Mouse (Mus musculus) cerebellum, adult 9-10 months (tissue): ENCODE data around the gene Clec2h.
A peak's percentile ranks its signal among the peaks of the same experiment; 100 is the strongest.
"Not testable (repeated sequence)": the region's sequence is repeated elsewhere in the genome, so short reads cannot be mapped to it uniquely, and the experiment has no call there.

Experiments
- DNase-seq: peaks from one replicate; pipeline ENCODE4 v3.0.0; 2022

Clec2h gene

DNA sequence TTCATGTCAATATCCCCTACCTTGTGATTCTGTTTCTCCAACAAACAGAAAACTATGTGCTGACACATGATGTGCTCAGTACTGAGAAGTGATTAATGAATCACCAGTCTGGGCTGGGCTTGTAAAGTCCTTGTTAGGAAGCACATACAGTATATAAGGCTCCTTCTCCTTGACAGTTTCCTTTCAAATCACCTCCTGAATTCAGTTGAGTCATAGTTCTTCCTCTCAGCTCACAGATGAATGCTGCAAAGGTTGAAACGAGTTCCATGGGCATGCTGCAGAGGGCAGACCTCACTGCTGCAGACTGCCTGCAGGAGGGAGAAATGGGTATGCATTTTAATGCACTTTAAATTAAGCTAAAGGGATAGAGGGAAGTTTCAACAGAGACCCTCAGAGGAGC, at the start of gene Clec2h:
Gene Clec2h (plus strand): TSS at position 180 of the 400 bp plus-strand sequence.
- no peak for DNase-seq

DNA sequence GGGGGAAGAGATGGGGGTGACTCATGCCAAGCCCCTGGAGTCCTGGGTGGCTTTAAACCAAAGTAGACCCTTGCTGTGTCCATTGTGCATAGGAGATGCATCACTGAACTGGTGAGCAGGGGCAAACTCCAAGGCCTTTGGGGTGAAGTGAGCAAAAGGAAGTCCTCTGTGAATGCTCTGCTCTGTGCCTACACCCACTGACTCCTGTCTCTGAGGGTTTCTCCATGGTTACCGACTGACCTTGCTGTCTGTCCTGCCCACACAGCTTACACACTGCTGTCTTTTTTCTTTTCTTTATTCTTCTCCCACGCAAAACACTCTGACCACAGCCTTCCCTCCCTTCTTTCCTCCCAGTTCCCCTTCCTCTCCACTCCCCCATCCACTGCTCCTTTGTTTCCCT, 39.5 kb upstream of the Clec2h start:
- no peak for DNase-seq

DNA sequence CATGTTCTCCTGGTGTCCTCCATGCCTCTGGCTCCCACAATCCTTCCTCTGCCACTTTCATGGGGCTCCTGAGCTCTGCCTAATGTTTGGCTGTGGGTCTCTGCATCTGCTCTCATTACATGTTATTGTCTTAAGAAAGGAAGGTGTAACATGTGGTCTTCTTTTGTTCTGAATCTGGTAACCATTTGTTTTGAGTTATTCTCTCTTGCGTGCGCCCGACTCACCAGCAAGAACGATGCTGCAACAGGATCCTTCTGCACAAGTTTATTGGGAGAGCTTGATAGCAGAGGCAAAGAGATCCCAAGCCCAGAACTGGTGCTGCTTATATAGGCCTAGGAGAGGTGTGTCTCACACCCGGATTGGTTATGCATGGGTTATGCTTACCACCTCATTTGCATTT, 38.8 kb upstream of the Clec2h start, which contains the start of gene Klrb1a:
Gene Klrb1a (minus strand): TSS at position 101 of the 400 bp plus-strand sequence.
- not testable (repeated sequence) for DNase-seq

DNA sequence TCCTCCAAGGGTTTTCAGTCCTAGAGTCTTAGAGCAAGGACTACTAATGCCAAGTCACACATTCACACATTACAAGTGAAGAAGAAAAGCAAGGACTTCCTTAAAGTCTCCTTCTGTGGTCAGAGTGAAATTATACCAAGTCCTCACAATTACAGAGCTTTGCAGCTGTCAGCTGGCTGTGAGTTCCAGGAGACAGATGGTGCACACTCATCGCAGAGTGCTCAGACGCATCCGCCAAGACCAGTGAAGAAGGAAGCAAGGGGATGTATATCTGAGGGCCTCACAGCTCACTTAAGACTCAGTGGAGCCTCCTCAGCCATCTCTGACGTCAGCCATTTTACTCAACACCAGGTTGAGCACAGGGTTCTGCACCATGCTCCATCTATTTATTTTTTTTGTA, 37.8 kb upstream of the Clec2h start:
- no peak for DNase-seq

DNA sequence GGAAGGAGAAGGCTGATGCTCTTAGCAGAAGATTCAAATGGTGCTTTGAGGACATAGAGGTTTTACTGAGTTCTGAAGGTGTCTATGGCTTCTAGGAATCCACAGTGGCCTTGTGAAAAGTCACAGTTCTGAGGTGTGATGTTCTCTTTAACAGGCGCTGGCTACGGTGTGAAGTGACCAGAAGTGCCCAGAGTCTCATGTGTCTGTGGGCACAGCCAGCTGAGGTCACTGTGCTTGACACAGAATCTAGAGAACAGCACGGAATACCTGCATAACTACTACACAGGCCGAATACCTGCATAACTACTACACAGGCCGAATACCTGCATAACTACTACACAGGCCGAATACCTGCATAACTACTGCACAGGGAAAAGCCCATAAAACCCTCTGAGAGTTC, 36.9 kb upstream of the Clec2h start:
- not testable (repeated sequence) for DNase-seq

DNA sequence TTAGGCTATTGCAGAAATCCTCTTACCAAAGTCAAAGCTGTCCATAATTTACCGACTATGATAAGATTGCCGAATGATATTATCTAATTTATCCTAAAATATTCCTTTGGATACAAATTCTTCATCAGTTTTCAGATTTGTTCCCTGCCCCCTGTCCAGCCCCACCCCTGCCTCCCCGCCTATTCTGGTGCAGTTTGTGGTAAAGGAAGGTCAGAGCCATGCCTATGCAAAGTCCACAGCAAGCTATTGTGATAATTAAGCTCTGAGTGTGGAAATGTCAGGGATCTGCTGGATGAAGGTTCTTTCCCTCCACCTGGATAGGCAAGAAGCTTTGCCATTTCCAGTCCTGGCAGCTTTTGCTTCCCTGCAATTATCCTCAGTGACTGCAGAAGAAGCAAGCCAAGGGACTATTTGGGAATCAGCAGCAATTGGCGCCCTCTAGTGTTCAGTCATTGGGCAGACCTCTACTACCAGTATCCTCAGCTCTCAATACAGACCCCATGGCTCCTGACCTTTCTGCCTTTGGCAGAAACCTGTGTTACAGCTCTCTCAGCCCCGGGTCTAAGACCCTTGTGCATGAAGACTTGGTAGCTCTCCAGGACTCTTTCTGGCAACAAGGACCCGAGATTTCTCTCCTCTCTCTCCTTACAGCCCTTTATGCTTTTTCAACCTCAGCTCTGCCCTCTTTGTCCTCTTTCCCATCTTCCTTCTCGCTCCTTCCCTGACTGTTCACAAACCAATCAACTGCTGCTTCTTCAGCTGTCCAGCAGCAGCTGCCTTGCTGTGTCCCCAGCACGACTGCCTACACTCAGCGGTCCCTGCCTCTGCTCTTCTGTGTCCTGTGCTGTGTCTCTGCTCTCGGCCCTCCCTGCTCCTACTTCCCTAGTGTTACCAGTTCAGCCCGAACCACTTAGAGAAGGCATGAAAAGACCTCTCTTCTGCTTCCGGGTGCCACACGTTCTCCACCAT, 32.1 kb upstream of the Clec2h start:
- peak; percentile 70 for DNase-seq

DNA sequence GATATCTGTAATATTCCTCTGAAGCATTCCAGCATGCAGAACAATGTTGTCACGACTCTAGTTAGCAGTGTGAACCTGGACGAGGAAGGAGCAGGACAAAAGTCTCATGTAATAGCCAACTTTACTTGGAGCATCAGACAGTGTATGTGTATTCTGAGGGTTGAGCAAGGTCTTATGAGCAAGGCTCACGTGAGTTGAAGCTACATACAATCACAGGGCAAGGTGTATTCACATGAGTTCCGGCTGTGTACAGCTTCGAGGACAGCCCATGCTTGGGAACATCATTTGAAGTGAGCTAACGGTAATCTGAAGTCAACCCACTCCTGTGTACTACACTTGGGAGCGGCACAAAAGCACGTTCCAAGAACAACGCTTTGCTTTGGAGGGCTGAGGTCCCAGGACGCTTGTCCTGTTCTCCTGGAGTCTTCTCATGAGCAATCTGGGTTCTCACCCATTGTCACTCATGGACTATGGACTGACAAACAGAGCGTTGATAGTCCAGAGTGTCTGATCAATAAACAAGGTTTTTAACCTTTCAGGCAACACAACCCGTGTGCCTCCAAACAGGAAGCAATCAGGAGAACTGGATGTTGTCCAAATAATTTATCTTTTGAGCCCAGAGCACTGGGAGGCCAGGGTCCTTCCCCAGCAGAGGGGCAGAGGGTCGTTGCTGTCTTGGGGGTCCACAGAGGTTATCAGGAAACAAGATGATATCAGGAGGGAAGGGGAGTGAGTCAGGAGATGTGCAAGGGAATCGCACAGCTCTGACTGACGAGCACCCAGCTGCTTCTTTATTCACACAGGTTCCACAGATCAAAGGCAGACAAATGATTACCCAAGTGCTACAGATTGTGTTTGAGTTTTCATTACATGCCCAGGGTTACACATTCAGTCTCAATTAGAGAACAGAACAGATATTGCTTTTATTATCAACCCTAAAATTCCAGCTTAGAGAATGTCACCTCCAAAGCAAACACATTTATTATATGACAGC, 31.0 kb upstream of the Clec2h start:
- not testable (repeated sequence) for DNase-seq

DNA sequence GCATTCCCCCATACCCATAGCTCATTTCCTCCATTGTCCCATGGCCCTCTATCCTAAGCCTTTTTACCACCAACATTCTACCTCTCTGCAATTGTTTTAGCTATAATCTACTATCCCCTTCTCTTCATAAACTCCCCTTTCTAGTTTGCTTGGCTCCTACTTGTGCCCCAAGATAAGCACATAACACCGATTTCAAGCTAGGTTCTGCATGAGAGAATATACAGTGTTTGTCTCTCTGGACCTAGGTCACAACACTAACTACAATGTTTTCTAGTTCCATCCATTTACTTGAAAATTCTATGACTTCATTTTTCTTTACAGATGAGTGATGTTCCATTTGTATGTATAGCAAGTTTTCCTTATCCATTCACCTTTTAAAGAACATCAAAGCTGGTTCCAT, 21.5 kb upstream of the Clec2h start:
- no peak for DNase-seq

DNA sequence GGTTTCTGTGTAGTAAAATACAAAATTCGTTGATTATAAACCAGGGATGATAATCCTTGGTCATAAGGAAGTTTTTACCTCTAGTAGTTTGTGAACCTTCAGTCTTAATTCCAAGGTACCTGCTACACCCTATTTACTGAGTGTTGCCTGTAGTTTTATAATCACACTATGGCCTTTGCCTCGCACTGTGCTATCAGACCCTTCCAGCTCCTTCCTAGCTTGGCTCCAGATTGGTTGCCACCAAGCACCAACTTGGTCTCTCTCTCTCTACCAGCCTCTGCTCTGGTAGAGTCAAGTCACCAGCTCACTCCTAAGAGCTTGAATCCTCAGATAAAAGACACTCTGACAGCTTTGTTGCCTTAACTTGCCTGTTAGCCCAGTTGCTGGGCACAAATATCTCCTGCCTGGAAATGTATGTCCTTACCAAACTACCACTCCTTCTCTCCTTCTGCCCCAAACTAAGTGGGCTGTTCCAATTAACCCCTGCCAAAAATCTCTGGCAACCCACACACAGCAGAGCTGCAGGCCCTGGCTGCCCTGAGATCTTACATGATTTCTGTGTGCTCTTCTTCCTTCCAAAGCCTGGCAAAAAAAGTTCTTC, 21.0 kb upstream of the Clec2h start:
- no peak for DNase-seq

DNA sequence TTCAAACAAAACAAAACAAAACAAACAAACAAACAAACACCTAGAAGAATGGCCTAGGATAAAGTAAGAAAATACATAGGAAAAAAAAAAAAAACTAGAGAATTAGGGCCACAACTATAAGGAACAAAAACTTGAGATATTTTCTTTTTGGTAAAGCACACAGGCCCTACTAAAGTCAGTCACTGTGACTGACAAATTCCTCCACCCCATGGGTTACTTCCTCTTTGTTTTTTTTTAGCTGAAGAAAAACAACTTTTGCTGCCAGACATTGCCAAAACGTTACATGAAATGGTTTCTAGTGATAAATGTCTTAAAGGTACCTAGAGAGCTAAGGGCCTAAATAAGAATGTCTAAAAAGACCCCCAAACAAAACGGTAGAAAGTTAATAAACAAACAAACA, 18.2 kb upstream of the Clec2h start:
- no peak for DNase-seq

DNA sequence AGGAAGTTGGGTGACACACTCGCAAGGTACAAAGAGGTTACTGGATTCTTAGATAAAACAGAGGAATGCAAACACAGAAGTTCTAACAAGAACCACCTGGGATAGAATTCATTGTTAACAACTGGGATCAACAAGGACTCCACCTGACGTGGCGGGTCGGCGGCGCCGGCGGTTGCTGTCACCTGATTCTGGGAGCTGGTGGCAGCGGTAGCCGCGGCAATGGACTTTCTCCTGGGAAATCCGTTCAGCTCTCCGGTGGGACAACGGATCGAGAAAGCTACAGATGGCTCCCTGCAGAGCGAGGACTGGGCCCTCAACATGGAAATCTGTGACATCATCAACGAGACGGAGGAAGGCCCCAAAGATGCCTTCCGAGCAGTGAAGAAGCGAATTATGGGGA, 17.5 kb upstream of the Clec2h start:
- not testable (repeated sequence) for DNase-seq

DNA sequence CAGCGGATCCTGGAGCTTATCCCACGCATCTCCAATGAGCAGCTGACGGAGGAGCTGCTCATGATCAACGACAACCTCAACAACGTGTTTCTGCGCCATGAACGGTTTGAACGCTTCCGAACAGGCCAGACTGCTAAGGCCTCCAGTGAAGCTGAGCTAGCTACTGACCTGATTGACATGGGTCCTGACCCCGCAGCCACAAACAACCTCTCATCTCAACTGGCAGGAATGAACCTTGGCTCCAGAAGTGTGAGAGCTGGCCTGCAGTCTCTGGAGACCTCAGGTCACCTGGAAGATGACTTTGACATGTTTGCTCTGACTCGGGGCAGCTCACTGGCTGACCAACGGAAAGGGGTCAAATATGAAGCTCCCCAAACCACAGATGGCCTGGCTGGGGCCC, 16.5 kb upstream of the Clec2h start:
- not testable (repeated sequence) for DNase-seq

DNA sequence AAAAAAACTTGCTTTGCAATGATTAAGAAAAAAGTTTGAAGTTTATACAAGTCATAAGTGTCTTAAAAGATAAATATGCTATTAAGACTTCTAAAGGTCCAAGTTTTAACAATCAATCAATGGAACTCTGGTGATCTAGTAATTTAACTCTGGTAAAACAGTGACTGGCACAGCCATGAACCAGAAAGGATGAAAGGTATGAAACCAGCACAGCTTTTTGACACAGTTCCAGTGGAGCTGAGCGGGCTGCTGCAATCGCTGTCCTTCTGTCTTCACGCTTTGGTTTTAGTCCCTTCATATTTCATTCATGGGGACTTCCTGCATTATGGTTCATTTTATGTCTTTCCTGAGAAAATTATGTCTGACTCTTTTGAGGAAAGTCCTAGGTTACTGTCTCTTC, 12.5 kb upstream of the Clec2h start:
- DNase-seq, result no peak

DNA sequence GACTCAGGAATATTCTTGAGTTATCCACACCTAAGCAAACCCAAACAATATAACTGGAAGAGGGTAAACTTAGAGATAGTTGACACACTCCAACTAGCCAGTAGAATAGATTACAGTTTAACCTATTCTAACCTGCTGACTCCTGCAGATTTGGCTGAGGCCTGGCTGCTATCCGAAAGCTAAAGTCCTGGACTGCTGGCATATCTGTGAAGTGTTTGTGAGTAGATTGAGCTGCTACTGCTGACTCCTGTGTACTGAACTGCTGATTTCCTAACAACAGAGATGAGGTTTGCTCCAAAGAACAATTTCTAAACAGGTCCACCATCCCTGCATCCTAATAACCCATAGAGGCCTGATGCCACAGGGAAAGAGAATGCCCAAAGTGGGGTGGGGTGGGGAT, 12.0 kb upstream of the Clec2h start:
- DNase-seq, result no peak

DNA sequence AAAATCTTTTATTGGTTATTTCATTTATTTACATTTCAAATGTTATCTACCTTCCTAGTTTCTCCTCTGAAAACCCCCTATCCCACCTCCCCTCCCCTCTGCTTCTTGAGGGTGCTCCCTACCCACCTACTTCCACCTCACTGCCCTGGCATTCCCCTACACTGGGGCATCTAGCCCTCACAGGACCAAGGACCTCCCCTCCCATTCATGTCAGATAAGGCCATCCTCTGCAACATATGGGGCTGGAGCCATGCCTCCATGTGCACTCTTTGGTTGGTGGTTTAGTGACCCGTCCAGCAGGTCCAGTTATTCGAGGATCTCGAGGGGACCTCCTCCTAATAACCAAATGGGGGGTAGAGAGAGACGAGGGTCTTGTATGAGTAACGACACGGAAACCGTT, 11.4 kb upstream of the Clec2h start:
- DNase-seq, result not testable (repeated sequence)

DNA sequence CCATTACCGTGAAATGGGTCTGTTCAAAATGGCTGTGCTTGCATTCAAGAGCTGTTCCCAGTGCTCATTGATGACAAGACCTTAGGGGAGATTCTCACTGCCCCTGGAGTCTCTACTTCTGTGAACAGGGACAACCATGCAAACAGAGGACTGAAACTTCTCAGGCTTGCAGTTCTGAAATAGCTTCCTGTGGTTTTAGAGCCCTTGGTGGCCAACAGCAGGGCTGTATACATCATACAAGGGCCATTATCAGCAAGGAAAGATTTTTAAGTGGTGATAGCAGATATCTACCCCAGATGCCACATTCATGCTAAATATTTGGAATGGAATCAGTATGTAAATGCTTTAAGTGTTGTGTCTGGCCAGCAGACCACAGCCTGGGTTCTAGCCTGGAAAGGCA, 9.2 kb upstream of the Clec2h start:
- DNase-seq, result no peak

DNA sequence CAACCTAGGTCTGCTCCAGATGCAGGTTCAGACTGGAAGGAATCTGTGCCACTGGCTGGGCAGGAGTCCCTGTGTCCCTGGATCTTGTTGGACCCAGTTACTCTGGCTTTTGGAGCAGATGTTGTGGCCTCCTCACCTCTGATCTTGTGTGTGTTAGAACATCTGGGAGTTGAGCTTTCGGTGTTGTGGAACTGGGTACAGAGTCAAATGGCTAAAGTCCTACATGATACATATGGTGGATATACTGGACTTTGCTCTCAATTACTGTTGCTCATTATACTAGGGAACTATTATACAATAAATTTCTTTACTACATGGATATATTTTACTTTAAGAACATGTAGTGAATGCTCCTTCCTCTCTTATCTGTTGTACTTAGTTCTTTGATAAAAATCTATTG, 936 bp upstream of the Clec2h start:
- DNase-seq, result no peak

DNA sequence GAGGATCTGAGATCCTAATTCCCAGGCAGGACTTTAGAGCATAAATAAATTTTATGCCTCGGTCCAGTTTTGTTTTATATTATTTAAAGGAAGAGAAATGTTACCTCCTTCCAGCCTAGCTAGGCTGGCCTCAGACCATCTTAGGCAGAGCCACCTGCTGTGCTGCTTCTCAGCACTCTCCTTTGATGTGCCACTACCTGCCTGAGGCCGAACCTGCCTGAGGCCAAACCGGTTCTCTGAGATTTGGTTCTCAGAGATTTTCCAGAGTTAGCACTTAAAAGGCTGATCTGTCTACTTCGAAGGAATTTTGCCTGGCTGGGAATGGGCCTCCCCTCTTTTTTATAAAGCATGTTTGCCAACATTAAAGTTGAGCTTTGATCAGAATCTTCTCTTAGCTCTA, 7.8 kb downstream of the Clec2h start:
- no peak for DNase-seq

DNA sequence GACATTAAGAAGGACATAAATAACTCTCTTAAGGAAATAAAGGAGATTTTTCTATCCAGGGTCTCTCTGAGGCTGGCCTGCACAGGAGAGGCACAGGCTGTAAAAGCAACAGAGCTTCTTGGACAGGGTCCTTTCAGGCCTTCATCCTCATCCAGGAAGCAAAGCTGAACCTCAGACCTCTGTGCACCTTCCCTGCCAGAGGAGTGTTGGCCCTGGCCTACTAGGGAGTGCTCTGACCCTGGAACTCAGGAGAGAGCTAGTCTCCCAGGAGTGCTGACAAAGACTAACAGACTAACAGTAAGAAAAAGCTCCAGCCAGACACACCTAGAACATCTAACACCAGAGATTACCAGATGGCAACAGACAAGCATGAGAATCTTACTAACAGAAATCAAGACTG, 17.4 kb downstream of the Clec2h start:
- no peak for DNase-seq

DNA sequence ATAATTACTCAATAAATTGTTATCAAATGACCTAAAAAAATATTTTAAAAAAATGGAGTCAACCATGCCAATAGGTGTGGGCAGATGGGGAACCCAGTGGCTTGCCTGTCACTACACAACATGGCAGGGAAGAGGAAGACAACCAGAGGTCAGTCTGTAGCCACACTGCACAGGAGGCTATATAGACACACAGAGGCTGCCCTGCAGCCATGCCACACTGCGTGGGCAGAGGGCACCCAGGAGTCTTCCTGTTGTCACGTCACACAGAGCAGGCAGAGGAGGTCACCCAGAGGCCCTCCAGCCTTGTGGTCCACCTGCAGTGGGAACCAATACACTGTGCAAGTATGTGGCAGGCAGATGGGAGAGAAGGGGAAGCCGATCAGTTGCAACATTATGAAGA, 39.5 kb downstream of the Clec2h start:
- no peak for DNase-seq

DNA sequence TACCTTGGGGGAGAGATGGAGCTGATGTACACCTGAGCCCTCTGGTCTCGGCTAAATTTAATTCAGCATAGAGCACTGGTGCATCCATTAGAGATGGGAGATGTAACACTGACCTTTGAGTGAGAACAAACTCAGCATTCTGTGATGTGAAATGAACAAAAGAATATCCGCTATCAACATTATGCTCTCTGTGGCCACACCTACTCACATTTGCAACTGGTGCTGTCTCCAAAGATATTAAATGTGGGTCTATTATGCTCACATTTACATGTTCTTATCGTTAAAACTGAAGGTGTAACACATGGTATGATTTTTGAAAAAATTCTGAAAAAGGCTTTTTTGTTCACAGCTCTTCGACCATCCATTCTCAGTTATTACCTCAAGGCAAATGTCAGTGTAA, 60.8 kb downstream of the Clec2h start, which contains the start of gene Klrb1:
Gene Klrb1 (minus strand): TSS at position 101 of the 400 bp plus-strand sequence.
- no peak for DNase-seq
